Mouse (Mus musculus) embryonic facial prominence, embryonic 11.5 days (tissue): ENCODE results near the gene Auts2. TPM values are rescaled to one million over a fixed set of nuclear protein-coding genes. Genes with fewer than 3 reads are reported as not detected.

Experiments used
- ATAC-seq: fragments of 200-750 bp; cut with Nextera tagmentation; replicated peaks from 2 replicates; pipeline ENCODE4 v1.8.0; 2017; ENCODE audit warnings: low read depth; ENCODE audit not compliant: insufficient number of reproducible peaks, low FRiP score, low TSS enrichment
- DNase-seq: peaks from one replicate; pipeline ENCODE4 v3.0.0-alpha.2; 2015; ENCODE audit warnings: low spot score
- H3K27ac ChIP-seq: fragments of 300-500 bp; sonication (generic); replicated peaks from 2 replicates; pipeline ENCODE4 v1.5.1; 2014; ENCODE audit warnings: mild to moderate bottlenecking, low read depth, low read length, control low read depth
- H3K27me3 ChIP-seq: fragments of 300-500 bp; sonication (generic); 2 replicates; pipeline ENCODE4 v1.6.1; 2014; ENCODE audit warnings: mild to moderate bottlenecking, low read length, moderate library complexity, mixed read lengths; ENCODE audit not compliant: control insufficient read depth, insufficient read depth
- H3K36me3 ChIP-seq: fragments of 300-500 bp; sonication (generic); replicated peaks from 2 replicates; pipeline ENCODE4 v1.6.1; 2014; ENCODE audit warnings: low read depth, mild to moderate bottlenecking, low read length, moderate library complexity, mixed read lengths; ENCODE audit not compliant: control insufficient read depth, insufficient read depth
- H3K4me1 ChIP-seq: fragments of 300-500 bp; sonication (generic); 2 replicates; pipeline ENCODE4 v1.6.1; 2014; ENCODE audit warnings: low read length, mixed read lengths; ENCODE audit not compliant: control insufficient read depth, insufficient read depth
- H3K4me2 ChIP-seq: fragments of 300-500 bp; sonication (generic); 2 replicates; pipeline ENCODE4 v1.6.1; 2014; ENCODE audit warnings: low read depth, mild to moderate bottlenecking, control low read depth, low read length, moderate library complexity
- H3K4me3 ChIP-seq: fragments of 300-500 bp; sonication (generic); 2 replicates; pipeline ENCODE4 v1.5.1; 2014; ENCODE audit warnings: low read depth, low read length, control low read depth
- H3K9ac ChIP-seq: fragments of 300-500 bp; sonication (generic); replicated peaks from 2 replicates; pipeline ENCODE4 v1.6.1; 2014; ENCODE audit warnings: mild to moderate bottlenecking, control low read depth, low read length
- H3K9me3 ChIP-seq: fragments of 300-500 bp; sonication (generic); replicated peaks from 2 replicates; pipeline ENCODE4 v1.6.1; 2016; ENCODE audit warnings: mild to moderate bottlenecking, low read length, inconsistent platforms, mixed read lengths; ENCODE audit not compliant: control insufficient read depth
- WGBS: fragments of 180-500 bp; shearing (Covaris S2); extraction: QIAGEN DNeasy Blood & Tissue Kit; methylation state at CpG from one replicate; pipeline ENCODE4 v1.1.7; 2014; 5-methylcytosine and 5-hydroxymethylcytosine counted together
- polyA plus RNA-seq: library from polyadenylated mRNA; unstranded; fragments of >200 nt; fragmentation: Nextera tagmentation; extraction: Ambion mirVana; gene quantifications from 2 replicates; pipeline ENCODE4 v1.2.1, GENCODE M21; 2014

The Auts2 gene
- polyA plus RNA-seq, 1 experiment from 2014 or later: 30.5 TPM

DNA sequence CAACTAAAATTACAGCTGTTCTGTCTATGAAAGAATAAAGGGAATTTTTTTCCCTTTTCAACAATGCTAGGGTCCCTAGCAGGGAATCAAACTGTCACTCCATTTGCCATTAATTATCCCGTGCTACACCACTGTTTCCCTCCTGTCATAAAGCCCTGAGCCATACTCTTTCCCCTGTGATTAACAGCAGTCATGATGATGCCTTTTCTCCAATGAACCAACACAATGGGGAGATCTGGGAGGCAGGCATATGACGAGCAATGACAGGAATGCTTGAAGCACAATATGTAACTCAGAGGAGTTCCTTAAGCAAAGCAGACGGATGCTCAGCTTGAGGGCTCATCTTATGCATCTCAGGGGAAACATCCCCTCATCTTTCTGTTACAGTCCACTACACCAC lies 113.8 kb downstream of the Auts2 start:
- 73% methylated on average over 3 of the region's 3 CpGs for WGBS
- DNase-seq: no peak

DNA sequence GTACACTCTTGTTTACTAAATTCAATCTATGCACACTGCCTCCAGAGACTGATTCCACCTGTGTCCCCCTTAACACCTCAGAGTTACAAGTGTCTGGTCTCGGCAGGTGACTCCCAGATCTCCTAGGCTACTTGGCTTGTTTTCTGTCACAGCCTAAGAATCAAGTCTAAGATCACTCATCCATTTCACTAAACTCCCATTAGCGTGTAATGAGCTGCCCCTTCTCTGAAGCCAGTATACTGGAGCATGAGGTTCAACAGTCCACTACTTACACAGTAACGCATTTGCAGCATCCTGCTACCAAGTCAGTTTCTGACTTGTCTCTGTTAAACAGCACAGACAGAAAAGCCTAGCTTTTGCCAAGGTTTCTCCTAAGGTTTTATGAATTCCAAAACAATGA lies 116.8 kb downstream of the Auts2 start:
- no peaks in the 10 kb centered on the region for H3K36me3 ChIP-seq
- DNase-seq: no peak
- H3K4me1 ChIP-seq: no peaks in the 10 kb centered on the region
- H3K4me2 ChIP-seq: no peak overlapping the region
- no peaks in the 10 kb centered on the region for H3K27me3 ChIP-seq
- no peak overlapping the region for H3K27ac ChIP-seq
- no peak overlapping the region for H3K9ac ChIP-seq
- H3K4me3 ChIP-seq: no peak overlapping the region
- no peaks in the 10 kb centered on the region for H3K9me3 ChIP-seq
- no peak for ATAC-seq
- 83% methylated on average over 3 of the region's 3 CpGs for WGBS

More for the DNA sequence above, 113.8 kb downstream of the Auts2 start:
- no peaks in the 10 kb centered on the region for H3K4me1 ChIP-seq
- ATAC-seq: no peak
- no peak overlapping the region for H3K9ac ChIP-seq
- no peaks in the 10 kb centered on the region for H3K36me3 ChIP-seq
- no peak overlapping the region for H3K27ac ChIP-seq
- H3K4me2 ChIP-seq: no peak overlapping the region
- H3K9me3 ChIP-seq: no peaks in the 10 kb centered on the region
- H3K4me3 ChIP-seq: no peak overlapping the region
- H3K27me3 ChIP-seq: no peaks in the 10 kb centered on the region

DNA sequence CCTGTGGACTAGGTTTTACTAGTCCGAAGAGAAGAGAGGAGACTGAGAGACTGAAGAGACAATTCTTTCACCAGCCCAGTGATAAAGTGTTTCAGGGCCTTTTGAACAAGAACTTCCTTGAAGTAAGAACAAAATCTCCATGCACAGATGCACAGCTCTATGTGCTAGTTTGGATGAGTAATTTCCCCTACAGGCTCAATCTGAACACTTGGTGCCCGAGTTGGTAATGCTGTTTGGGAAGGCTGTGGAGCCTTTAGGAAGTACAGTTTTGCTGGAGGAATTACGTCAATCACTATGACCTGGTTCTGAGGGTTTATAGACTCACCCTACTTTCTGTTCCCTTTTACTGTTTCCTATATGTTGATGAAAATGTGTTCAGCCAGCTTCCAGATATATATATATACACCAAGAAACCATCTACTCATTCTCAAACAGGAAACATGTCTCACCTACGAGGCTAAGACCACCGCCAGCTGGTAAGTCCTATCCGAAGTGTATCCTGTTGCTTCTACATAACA lies 117.3 kb downstream of the Auts2 start:
- no peak for ATAC-seq
- 84% methylated on average over 6 of the region's 6 CpGs for WGBS
- DNase-seq: no peak

DNA sequence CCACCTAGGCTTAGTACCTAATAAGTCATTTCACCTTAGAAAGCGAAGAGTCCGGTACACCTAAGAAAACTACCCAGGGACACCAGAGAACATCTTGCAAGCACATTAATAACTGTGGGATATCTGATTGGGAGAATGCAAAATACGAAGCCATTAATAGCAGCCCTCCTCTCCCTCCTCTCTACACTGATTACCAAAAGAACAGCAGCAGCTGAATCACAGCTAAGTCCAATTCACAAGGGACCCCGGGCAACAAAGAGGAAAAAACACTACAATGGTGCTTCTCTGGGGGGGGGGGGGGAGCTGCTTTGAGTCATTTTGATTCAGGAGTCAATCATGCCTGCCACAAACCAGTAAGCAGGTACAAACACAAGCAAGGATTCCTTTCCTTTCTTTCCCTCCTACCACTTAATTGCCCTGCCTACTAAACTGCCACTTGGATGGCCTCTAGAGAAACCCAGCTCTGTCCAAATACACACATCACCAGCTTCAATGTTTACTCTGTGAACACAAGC lies 132.7 kb downstream of the Auts2 start:
- no peak overlapping the region for H3K4me3 ChIP-seq
- no peaks in the 10 kb centered on the region for H3K27me3 ChIP-seq
- no peak overlapping the region for H3K4me2 ChIP-seq
- DNase-seq (peak; percentile 11), ATAC-seq (no peak)
- no peak overlapping the region for H3K9ac ChIP-seq
- no peak overlapping the region for H3K27ac ChIP-seq
- no peaks in the 10 kb centered on the region for H3K9me3 ChIP-seq
- peaks cover 2% of the 10 kb centered on the region; the same call in 1 of the 2 replicates for H3K4me1 ChIP-seq
- WGBS: 61% methylated on average over 4 of the region's 4 CpGs
- H3K36me3 ChIP-seq: no peaks in the 10 kb centered on the region

More for the DNA sequence above, 117.3 kb downstream of the Auts2 start:
- H3K4me2 ChIP-seq: no peak overlapping the region
- H3K27me3 ChIP-seq: no peaks in the 10 kb centered on the region
- H3K4me1 ChIP-seq: no peaks in the 10 kb centered on the region
- H3K27ac ChIP-seq: no peak overlapping the region
- no peaks in the 10 kb centered on the region for H3K9me3 ChIP-seq
- no peaks in the 10 kb centered on the region for H3K36me3 ChIP-seq
- no peak overlapping the region for H3K4me3 ChIP-seq
- no peak overlapping the region for H3K9ac ChIP-seq

DNA sequence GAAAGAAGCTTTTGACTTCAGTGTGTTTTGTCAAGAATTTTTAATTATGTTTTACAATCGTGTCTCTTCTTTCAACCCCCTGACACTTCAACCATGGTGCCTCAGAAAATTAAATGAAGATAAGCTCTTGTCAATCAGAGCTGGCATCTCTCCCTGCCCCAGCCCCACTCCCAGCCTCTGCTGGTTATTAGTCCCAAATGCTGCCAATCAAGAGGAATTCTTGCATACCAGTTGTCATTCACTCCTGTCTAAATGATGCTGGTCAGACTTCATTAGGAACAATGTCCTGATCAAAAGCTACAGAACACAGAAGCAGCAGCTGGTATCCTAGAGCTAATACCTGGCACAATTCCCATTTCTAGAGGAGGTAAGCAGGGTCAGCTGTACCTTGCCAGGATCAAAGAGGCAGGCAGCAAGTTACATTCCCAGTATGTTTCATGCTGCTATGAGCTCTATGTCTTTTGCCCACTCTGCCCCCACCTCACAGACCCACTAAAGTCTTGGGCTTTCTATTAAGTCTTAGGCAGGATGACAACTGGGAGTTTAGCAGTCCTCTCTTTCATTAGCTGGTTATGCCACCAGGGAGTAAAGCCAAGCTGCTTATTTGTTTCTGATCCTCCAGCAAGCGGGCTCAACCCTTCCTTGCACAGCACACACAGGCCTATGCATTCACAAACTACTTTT lies 134.1 kb downstream of the Auts2 start:
- DNase-seq (peak; percentile 3), ATAC-seq (no peak)
- Histone ChIP-seq H3K36me3 (no peaks in the 10 kb centered on the region), H3K9me3 (no peaks in the 10 kb centered on the region), H3K4me2 (no peak overlapping the region), H3K4me1 (peaks cover under 1% of the 10 kb centered on the region; the same call in 1 of the 2 replicates), H3K9ac (no peak overlapping the region), H3K27ac (no peak overlapping the region), H3K4me3 (no peak overlapping the region), H3K27me3 (no peaks in the 10 kb centered on the region)
- 57% methylated on average over 2 of the region's 2 CpGs for WGBS

DNA sequence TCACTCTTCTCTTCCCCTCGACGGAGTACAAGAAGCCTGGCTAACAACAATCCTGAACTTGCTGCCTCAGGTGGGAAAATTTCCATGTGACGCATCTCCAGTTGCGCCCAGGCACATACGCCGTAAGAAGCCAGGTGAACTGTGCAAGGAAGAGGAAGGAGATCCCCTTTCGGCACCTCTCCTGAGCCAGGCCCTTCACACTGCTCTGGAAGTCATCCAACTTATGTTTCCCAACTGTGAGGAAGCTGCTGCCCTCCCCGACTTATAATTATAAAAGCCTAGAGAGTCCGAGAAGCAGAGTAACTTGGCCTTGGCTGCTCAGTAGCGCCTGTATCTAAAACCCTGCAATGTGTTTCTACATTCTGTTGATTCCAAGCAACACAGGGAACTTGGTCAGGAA lies 142.6 kb downstream of the Auts2 start:
- Histone ChIP-seq H3K36me3 (no peaks in the 10 kb centered on the region), H3K9ac (no peak overlapping the region), H3K9me3 (no peaks in the 10 kb centered on the region), H3K4me2 (no peak overlapping the region), H3K4me1 (no peaks in the 10 kb centered on the region; the same call in 1 of the 2 replicates), H3K27me3 (no peaks in the 10 kb centered on the region), H3K4me3 (no peak overlapping the region), H3K27ac (no peak overlapping the region)
- DNase-seq: no peak
- WGBS: 78% methylated on average over 10 of the region's 10 CpGs
- no peak for ATAC-seq

DNA sequence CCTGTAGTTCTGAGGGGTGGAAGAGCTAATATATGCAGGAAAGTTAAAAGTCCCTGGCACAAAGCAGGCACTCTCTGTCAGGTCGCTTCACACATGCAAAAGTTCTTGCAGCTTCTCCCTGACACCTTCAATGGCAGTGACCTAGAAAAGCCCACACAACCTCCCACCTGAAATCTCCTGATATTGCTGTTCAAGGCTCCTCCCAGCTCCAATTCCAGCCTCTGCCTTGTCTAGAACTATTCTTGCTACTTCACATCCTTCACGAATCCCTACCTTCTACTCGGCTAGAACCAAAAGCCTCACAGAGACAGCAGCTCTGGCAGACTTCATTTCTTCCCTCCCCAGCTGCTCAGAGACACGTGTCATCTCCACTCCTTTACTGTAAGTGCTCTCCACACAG lies 143.7 kb downstream of the Auts2 start:
- ATAC-seq: no peak
- no peak overlapping the region for H3K9ac ChIP-seq
- H3K27me3 ChIP-seq: no peaks in the 10 kb centered on the region
- no peaks in the 10 kb centered on the region for H3K9me3 ChIP-seq
- no peaks in the 10 kb centered on the region for H3K36me3 ChIP-seq
- no peak for DNase-seq
- no peak overlapping the region for H3K4me2 ChIP-seq
- no peak overlapping the region for H3K4me3 ChIP-seq
- no peak overlapping the region for H3K27ac ChIP-seq
- H3K4me1 ChIP-seq: no peaks in the 10 kb centered on the region; the same call in 1 of the 2 replicates
- WGBS: 55% methylated on average over 4 of the region's 4 CpGs

DNA sequence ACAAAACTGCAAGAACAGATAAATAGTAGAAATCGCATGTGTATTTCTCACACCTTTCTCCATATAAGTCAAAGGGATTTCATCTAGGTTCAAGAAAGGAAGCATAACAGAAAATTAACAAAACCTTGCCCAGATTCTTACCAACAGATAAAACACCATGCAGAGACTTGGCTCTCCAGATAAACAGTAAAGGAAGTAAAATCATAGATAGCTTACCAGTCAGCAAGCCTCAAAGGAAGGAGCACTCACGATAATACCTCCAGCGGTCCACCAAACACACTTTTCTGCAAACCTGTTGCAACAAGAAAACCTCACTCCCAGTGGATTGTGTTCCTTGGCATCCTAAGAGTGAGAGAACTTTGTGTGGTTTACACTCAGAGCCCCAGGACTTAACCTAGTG lies 147.2 kb downstream of the Auts2 start:
- Histone ChIP-seq H3K4me2 (no peak overlapping the region), H3K4me1 (no peaks in the 10 kb centered on the region; the same call in 1 of the 2 replicates), H3K4me3 (no peak overlapping the region), H3K36me3 (no peaks in the 10 kb centered on the region), H3K9ac (no peak overlapping the region), H3K27ac (no peak overlapping the region), H3K27me3 (no peaks in the 10 kb centered on the region), H3K9me3 (no peaks in the 10 kb centered on the region)
- WGBS: 83% methylated on average over 3 of the region's 3 CpGs
- DNase-seq (no peak), ATAC-seq (no peak)
